Mouse (Mus musculus) testis, postnatal 10 days (tissue): Measurements from ENCODE around the gene Hnrnpr.

ENCODE experiments used
- DNase-seq: peaks from one replicate; pipeline ENCODE4 v3.0.0; 2021; ENCODE audit warnings: low spot score

Gene Hnrnpr

DNA sequence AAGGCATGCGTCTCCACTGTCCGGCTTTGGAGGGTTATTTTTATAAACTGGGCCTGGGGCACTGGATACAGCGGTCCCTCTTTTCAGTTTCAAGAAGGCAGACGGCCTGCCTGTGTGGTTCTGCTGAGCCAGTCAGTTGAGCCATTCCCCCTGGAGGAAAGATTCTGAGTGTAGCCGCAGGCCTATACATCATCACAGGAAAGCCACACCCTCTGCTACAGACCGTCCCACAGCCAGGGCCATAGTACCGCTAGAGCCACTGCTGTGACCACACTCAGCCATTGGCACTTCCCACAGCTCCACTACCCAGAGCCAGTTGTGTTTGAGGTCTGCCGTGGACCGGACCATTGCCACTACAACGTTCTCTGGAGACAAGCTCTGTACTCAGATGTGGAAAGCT is 91.1 kb downstream of the Hnrnpr start:
- no peak for DNase-seq

- no peak for DNase-seq
Measured at GRCm38 (mm10) chr4:136407831-136408230, 97.1 kb downstream of the Hnrnpr start.
